Mouse (Mus musculus) heart, adult 2 months (tissue): ENCODE data around the gene Itm2c. TPM values are rescaled to one million over a fixed set of nuclear protein-coding genes. Genes with fewer than 3 reads are reported as not detected.
A peak's percentile ranks its signal among the peaks of the same experiment; 100 is the strongest.

Source experiments
- DNase-seq, 2 experiments: peaks; one replicate each; pipeline ENCODE4 v3.0.0; 2021
- H3K27ac ChIP-seq: fragments of 200-600 bp; 2 replicates; pipeline ENCODE4 v1.8.1; 2022
- H3K27me3 ChIP-seq: fragments of 200-500 bp; 2 replicates; pipeline ENCODE4 v1.6.1; 2012; ENCODE audit warnings: mild to moderate bottlenecking, low read length, inconsistent platforms, mixed read lengths; ENCODE audit not compliant: control insufficient read depth, insufficient read depth
- H3K36me3 ChIP-seq: fragments of 200-500 bp; 2 replicates; pipeline ENCODE4 v1.6.1; 2012; ENCODE audit warnings: low read length, inconsistent platforms; ENCODE audit not compliant: control insufficient read depth, insufficient read depth
- H3K4me1 ChIP-seq: fragments of 200-500 bp; 2 replicates; pipeline ENCODE4 v1.6.1; 2011; ENCODE audit warnings: low read length; ENCODE audit not compliant: control insufficient read depth, insufficient read depth
- H3K4me3 ChIP-seq: fragments of 200-600 bp; 2 replicates; pipeline ENCODE4 v1.8.1; 2022
- H3K79me2 ChIP-seq: fragments of 200-500 bp; replicated peaks from 2 replicates; pipeline ENCODE4 v1.6.1; 2012; ENCODE audit warnings: mild to moderate bottlenecking, inconsistent platforms, low read length, moderate library complexity, mixed read lengths; ENCODE audit not compliant: control insufficient read depth, insufficient read depth
- H3K9ac ChIP-seq: fragments of 200-500 bp; 2 replicates; pipeline ENCODE4 v1.6.1; 2012; ENCODE audit warnings: low read depth, mild to moderate bottlenecking, control low read depth, inconsistent platforms, low read length, mixed read lengths
- CTCF ChIP-seq: fragments of 200-600 bp; IDR thresholded peaks from 2 replicates; pipeline ENCODE4 v1.8.1; 2022; ENCODE audit warnings: antibody characterized with exemption, mild to moderate bottlenecking, moderate library complexity
- EP300 ChIP-seq: fragments of 200-500 bp; IDR thresholded peaks from 2 replicates; pipeline ENCODE4 v1.6.1; 2011; ENCODE audit warnings: low read depth, low read length, control low read depth; ENCODE audit not compliant: insufficient read depth
- POLR2A ChIP-seq: fragments of 200-500 bp; IDR thresholded peaks from 2 replicates; pipeline ENCODE4 v1.6.1; 2011; ENCODE audit warnings: mild to moderate bottlenecking, low read depth, low read length, control low read depth; ENCODE audit not compliant: insufficient read depth
- WGBS: fragments of 180-500 bp; shearing (Covaris S2); methylation state at CpG from one replicate; pipeline ENCODE4 v1.1.7; 2018; 5-methylcytosine and 5-hydroxymethylcytosine counted together
- intact Hi-C: fragments of 180-260 bp; cut with DNase I; formaldehyde crosslinking; loops from one replicate; pipeline ENCODE4 v1.15.1; 2025
- polyA plus RNA-seq: library from polyadenylated mRNA; depleted of rRNA; stranded (reverse); fragments of >200 nt; gene quantifications from 2 replicates; pipeline ENCODE4 v1.2.3, GENCODE M21; 2012
- total RNA-seq, 2 experiments: library from RNA; stranded (reverse); gene quantifications; 2 replicates each; pipeline ENCODE4 v1.2.3; 2021

Itm2c gene
- total and polyA plus RNA-seq, 3 experiments, result 60.3 to 101 (median 62.0) TPM

DNA sequence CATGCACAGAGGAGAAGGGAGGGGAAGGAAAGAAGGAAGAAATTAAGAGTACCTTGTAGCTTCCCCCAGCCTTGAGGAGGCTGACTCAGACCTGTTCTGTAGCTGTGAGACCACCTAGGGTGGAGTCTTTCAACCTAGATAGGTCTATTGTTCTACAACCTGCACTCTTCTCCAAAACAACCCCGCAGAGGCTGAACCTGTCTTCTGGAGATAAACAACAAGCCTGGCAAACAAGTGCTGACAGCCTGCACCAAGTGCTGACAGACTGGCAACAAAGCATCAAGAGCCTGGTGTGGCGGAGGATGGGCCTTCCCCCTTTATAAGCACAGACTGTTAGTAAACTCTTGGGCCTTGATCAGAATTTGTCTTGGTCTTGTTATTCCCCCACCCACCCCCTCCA is 23.5 kb upstream of the Itm2c start:
- no peaks in the 10 kb centered on the region for H3K36me3 ChIP-seq
- no peaks in the 10 kb centered on the region for H3K79me2 ChIP-seq
- H3K27ac ChIP-seq, result no peak overlapping the region
- H3K9ac ChIP-seq, result no peak overlapping the region
- WGBS, result 61% methylated on average over 2 of the region's 2 CpGs
- no peak for TF ChIP-seq POLR2A
- TF ChIP-seq CTCF, result no peak
- no peak for TF ChIP-seq EP300
- H3K4me3 ChIP-seq, result no peak overlapping the region
- 0 out of 2 replicates have a peak, but pooled peaks cover 2% of the 10 kb centered on the region for H3K27me3 ChIP-seq
- intact Hi-C loops, result no loop called here
- no peaks in the 10 kb centered on the region for H3K4me1 ChIP-seq
- DNase-seq, result no peak

DNA sequence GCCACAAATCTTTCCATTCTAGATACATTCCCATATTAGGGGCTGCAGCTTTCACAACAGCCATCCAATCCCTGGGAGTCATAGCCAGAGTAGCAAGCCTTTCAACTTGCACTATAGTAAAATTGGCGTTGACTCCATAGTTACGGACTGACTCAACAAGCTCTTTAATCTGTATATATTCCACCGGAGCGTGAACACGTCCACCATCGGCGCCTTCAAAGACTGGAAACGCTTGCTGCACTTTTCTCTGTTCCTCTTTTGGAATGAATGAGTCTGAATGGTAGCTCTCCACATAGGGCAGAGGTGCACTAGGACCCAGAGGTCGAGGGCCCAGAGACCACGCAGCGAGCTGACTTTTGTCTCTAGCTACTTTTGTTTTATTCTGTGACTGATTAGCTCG is 12.1 kb upstream of the Itm2c start:
- H3K27ac ChIP-seq, result no peak overlapping the region
- H3K36me3 ChIP-seq, result no peaks in the 10 kb centered on the region
- no peaks in the 10 kb centered on the region for H3K27me3 ChIP-seq
- H3K79me2 ChIP-seq, result no peaks in the 10 kb centered on the region
- TF ChIP-seq CTCF, result no peak
- no peak for TF ChIP-seq POLR2A
- TF ChIP-seq EP300, result no peak
- 87% methylated on average over 12 of the region's 12 CpGs for WGBS
- DNase-seq, result no peak
- H3K4me1 ChIP-seq, result no peaks in the 10 kb centered on the region
- intact Hi-C loops, result no loop called here
- H3K4me3 ChIP-seq, result no peak overlapping the region
- H3K9ac ChIP-seq, result no peak overlapping the region

DNA sequence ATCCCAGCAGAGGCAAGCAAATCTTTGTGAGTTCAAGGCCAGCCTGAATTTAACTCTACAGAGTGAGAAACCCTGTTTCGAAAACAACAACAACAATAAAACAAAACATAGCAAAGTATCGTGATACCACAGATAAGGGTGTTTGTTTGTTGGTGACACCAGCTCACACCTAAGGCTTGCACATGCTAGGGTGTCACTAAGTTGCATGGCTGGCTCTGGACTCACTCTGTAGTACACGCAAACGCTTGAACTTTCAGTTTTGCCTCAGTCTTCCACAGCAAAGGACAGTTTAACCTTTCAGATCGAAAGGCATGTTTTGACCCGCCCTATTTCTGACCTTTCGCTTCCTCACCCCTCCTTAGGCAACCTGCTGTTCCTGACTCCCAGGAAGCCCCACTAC is 6.9 kb upstream of the Itm2c start:
- H3K27me3 ChIP-seq, result no peaks in the 10 kb centered on the region

GRCm38 (mm10) chr1:85894748-85895360 is 773 bp downstream of the Itm2c start:
- H3K4me3 ChIP-seq, result peak overlapping the region; percentile 77
- TF ChIP-seq EP300 (no peak), CTCF (no peak), POLR2A (no peak)
- H3K27me3 ChIP-seq, result no peaks in the 10 kb centered on the region
- H3K4me1 ChIP-seq, result peaks cover 17% of the 10 kb centered on the region
- H3K79me2 ChIP-seq, result no peaks in the 10 kb centered on the region
- no peaks in the 10 kb centered on the region; the same call in 1 of the 2 replicates for H3K36me3 ChIP-seq
- H3K9ac ChIP-seq, result peak overlapping the region; percentile 62
- peak in 1 of 2 experiments; percentile 57 for DNase-seq
- WGBS, result 2% methylated on average over 30 of the region's 30 CpGs
- H3K27ac ChIP-seq, result peak overlapping the region; percentile 72
- intact Hi-C loops, result loop anchor here (2.0 kb wide), 2 partner anchors 40 to 42 kb away; no protein-coding TSS in a partner anchor

More for the DNA sequence above, 6.9 kb upstream of the Itm2c start:
- intact Hi-C loops, result no loop called here
- TF ChIP-seq POLR2A (no peak), CTCF (no peak), EP300 (no peak)
- H3K36me3 ChIP-seq, result no peaks in the 10 kb centered on the region
- H3K9ac ChIP-seq, result no peak overlapping the region
- H3K4me3 ChIP-seq, result no peak overlapping the region
- no peak overlapping the region for H3K27ac ChIP-seq
- H3K4me1 ChIP-seq, result no peaks in the 10 kb centered on the region
- DNase-seq, result no peak
- 77% methylated on average over 7 of the region's 7 CpGs for WGBS
- no peaks in the 10 kb centered on the region for H3K79me2 ChIP-seq

DNA sequence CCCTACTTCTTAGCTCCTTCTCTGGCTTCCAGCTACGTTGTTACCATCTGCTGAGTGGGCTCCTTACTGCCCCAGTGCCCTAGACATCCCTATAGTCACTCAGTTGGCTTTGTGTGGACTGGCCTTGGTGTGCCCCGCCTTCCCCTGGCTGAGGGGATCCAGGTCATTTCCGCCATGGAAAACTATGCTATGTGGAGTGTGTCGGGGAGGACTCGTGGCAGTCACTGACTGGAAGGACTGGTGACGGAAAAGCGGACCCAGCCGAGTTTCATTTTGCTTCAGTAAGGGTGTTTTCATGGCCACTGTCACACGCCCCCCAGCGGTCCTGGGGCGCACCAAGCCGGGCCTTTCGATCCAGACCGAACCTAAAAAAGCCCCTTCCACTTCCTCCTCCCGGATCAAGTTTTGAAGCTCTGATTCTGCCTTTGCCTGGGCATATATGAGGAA is 1.3 kb downstream of the Itm2c start:
- TF ChIP-seq CTCF (peak; percentile 67), POLR2A (0 out of 2 replicates have a peak, but pooled peaks have one; percentile 33), EP300 (0 out of 2 replicates have a peak, but pooled peaks have one; percentile 54)
- intact Hi-C loops, result loop anchor here (2.0 kb wide), 2 partner anchors 39 to 43 kb away; no protein-coding TSS in a partner anchor
- WGBS, result 9% methylated on average over 15 of the region's 15 CpGs
- Histone ChIP-seq H3K4me1 (peaks cover 21% of the 10 kb centered on the region), H3K27ac (peak overlapping the region; percentile 72), H3K4me3 (peak overlapping the region; percentile 77), H3K79me2 (no peaks in the 10 kb centered on the region), H3K27me3 (no peaks in the 10 kb centered on the region), H3K9ac (peak overlapping the region; percentile 62), H3K36me3 (no peaks in the 10 kb centered on the region; the same call in 1 of the 2 replicates)
- DNase-seq, result peak; percentile 70 to 78

- WGBS, result 66% methylated on average over 5 of the region's 5 CpGs
- intact Hi-C loops, result no loop called here
- H3K79me2 ChIP-seq, result no peaks in the 10 kb centered on the region
- TF ChIP-seq EP300 (no peak), CTCF (no peak), POLR2A (no peak)
- H3K27ac ChIP-seq, result peak overlapping the region; percentile 72
- H3K4me3 ChIP-seq, result no peak overlapping the region
- H3K9ac ChIP-seq, result no peak overlapping the region
- no peaks in the 10 kb centered on the region for H3K27me3 ChIP-seq
- H3K36me3 ChIP-seq, result no peaks in the 10 kb centered on the region; the same call in 1 of the 2 replicates
- DNase-seq, result no peak
- peaks cover 27% of the 10 kb centered on the region for H3K4me1 ChIP-seq
Measured at GRCm38 (mm10) chr1:85896110-85896509, 2.0 kb downstream of the Itm2c start.
